Mouse (Mus musculus): ENCODE measurements at regions not wholly inside any gene's neighbourhood (a gene's known extent, or its start where the extent isn't known, plus 50 kb on each side); places are given as distances from the start of the nearest gene placed in this dataset.

- Histone ChIP-seq H3K27ac (ENCODE audit: low read length) (no peak overlapping the region), H3K36me3 (ENCODE audit: control insufficient read depth, insufficient read depth, low read length) (no peaks in the 10 kb centered on the region), H3K4me1 (ENCODE audit: control insufficient read depth, insufficient read depth, low read length) (no peaks in the 10 kb centered on the region), H3K9me3 (ENCODE audit: control insufficient read depth, low read depth, low read length) (no peaks in the 10 kb centered on the region), H3K9ac (replicated peaks; ENCODE audit: low read depth, low read length) (no peak overlapping the region), H3K4me3 (ENCODE audit: low read depth, low read length) (no peak overlapping the region), H3K27me3 (ENCODE audit: control insufficient read depth, insufficient read depth, low read length) (no peaks in the 10 kb centered on the region), H3K4me2 (replicated peaks; ENCODE audit: low read depth, low read length) (no peak overlapping the region)
- WGBS = 20% methylated on average over 2 of the region's 2 CpGs
- no peak for ATAC-seq (ENCODE audit: insufficient number of reproducible peaks, insufficient read depth, low FRiP score, low read depth)
Observed at GRCm38 (mm10) chr14:71660166-71660565, 831.5 kb downstream of the Gm9195 start.

- WGBS = 82% methylated on average over 3 of the region's 3 CpGs
- Histone ChIP-seq H3K36me3 (ENCODE audit: control insufficient read depth, insufficient read depth, low read length) (no peaks in the 10 kb centered on the region), H3K9me3 (ENCODE audit: control insufficient read depth, low read depth, low read length) (no peaks in the 10 kb centered on the region), H3K27ac (ENCODE audit: low read length) (no peak overlapping the region), H3K4me2 (replicated peaks; ENCODE audit: low read depth, low read length) (no peak overlapping the region), H3K9ac (replicated peaks; ENCODE audit: low read depth, low read length) (no peak overlapping the region), H3K4me1 (ENCODE audit: control insufficient read depth, insufficient read depth, low read length) (no peaks in the 10 kb centered on the region), H3K27me3 (ENCODE audit: control insufficient read depth, insufficient read depth, low read length) (no peaks in the 10 kb centered on the region), H3K4me3 (ENCODE audit: low read depth, low read length) (no peak overlapping the region)
- ATAC-seq (ENCODE audit: insufficient number of reproducible peaks, insufficient read depth, low FRiP score, low read depth) = no peak
Observed at GRCm38 (mm10) chr14:71654785-71655627, 836.6 kb downstream of the Gm9195 start.

- Histone ChIP-seq H3K4me1 (ENCODE audit: control insufficient read depth, insufficient read depth, low read length) (no peaks in the 10 kb centered on the region), H3K9ac (replicated peaks; ENCODE audit: low read depth, low read length) (no peak overlapping the region), H3K4me2 (replicated peaks; ENCODE audit: low read depth, low read length) (no peak overlapping the region), H3K27me3 (ENCODE audit: control insufficient read depth, insufficient read depth, low read length) (no peaks in the 10 kb centered on the region), H3K4me3 (ENCODE audit: low read depth, low read length) (no peak overlapping the region), H3K27ac (ENCODE audit: low read length) (no peak overlapping the region), H3K9me3 (ENCODE audit: control insufficient read depth, low read depth, low read length) (no peaks in the 10 kb centered on the region), H3K36me3 (ENCODE audit: control insufficient read depth, insufficient read depth, low read length) (no peaks in the 10 kb centered on the region)
- 83% methylated on average over 1 of the region's 1 CpGs for WGBS
- ATAC-seq (ENCODE audit: insufficient number of reproducible peaks, insufficient read depth, low FRiP score, low read depth) = no peak
Observed at GRCm38 (mm10) chr14:71642536-71642935, 849.1 kb downstream of the Gm9195 start.

GRCm38 (mm10) chr14:71639083-71639482 lies 852.6 kb downstream of the Gm9195 start:
- H3K27ac ChIP-seq (ENCODE audit: low read length) = no peak overlapping the region
- H3K9me3 ChIP-seq (ENCODE audit: control insufficient read depth, low read depth, low read length) = no peaks in the 10 kb centered on the region
- no peaks in the 10 kb centered on the region for H3K4me1 ChIP-seq (ENCODE audit: control insufficient read depth, insufficient read depth, low read length)
- H3K9ac ChIP-seq (replicated peaks; ENCODE audit: low read depth, low read length) = no peak overlapping the region
- no peak overlapping the region for H3K4me3 ChIP-seq (ENCODE audit: low read depth, low read length)
- no peaks in the 10 kb centered on the region for H3K36me3 ChIP-seq (ENCODE audit: control insufficient read depth, insufficient read depth, low read length)
- no peak for ATAC-seq (ENCODE audit: insufficient number of reproducible peaks, insufficient read depth, low FRiP score, low read depth)
- no peak overlapping the region for H3K4me2 ChIP-seq (replicated peaks; ENCODE audit: low read depth, low read length)
- 61% methylated on average over 1 of the region's 1 CpGs for WGBS
- no peaks in the 10 kb centered on the region for H3K27me3 ChIP-seq (ENCODE audit: control insufficient read depth, insufficient read depth, low read length)

- no peaks in the 10 kb centered on the region for H3K9me3 ChIP-seq (ENCODE audit: control insufficient read depth, low read depth, low read length)
- no peak for ATAC-seq (ENCODE audit: insufficient number of reproducible peaks, insufficient read depth, low FRiP score, low read depth)
- no peaks in the 10 kb centered on the region for H3K4me1 ChIP-seq (ENCODE audit: control insufficient read depth, insufficient read depth, low read length)
- no peak overlapping the region for H3K4me3 ChIP-seq (ENCODE audit: low read depth, low read length)
- H3K4me2 ChIP-seq (replicated peaks; ENCODE audit: low read depth, low read length) = no peak overlapping the region
- H3K27me3 ChIP-seq (ENCODE audit: control insufficient read depth, insufficient read depth, low read length) = no peaks in the 10 kb centered on the region
- no peak overlapping the region for H3K27ac ChIP-seq (ENCODE audit: low read length)
- H3K36me3 ChIP-seq (ENCODE audit: control insufficient read depth, insufficient read depth, low read length) = no peaks in the 10 kb centered on the region
- H3K9ac ChIP-seq (replicated peaks; ENCODE audit: low read depth, low read length) = no peak overlapping the region
- 87% methylated on average over 1 of the region's 1 CpGs for WGBS
Observed at GRCm38 (mm10) chr14:71635091-71635490, 856.5 kb downstream of the Gm9195 start.

GRCm38 (mm10) chr14:71609698-71610301 lies 881.8 kb downstream of the Gm9195 start:
- no peak overlapping the region for H3K9ac ChIP-seq (replicated peaks; ENCODE audit: low read depth, low read length)
- 64% methylated on average over 4 of the region's 4 CpGs for WGBS
- no peak overlapping the region for H3K27ac ChIP-seq (ENCODE audit: low read length)
- H3K9me3 ChIP-seq (ENCODE audit: control insufficient read depth, low read depth, low read length) = no peaks in the 10 kb centered on the region
- no peaks in the 10 kb centered on the region for H3K4me1 ChIP-seq (ENCODE audit: control insufficient read depth, insufficient read depth, low read length)
- H3K4me3 ChIP-seq (ENCODE audit: low read depth, low read length) = no peak overlapping the region
- no peaks in the 10 kb centered on the region for H3K27me3 ChIP-seq (ENCODE audit: control insufficient read depth, insufficient read depth, low read length)
- ATAC-seq (ENCODE audit: insufficient number of reproducible peaks, insufficient read depth, low FRiP score, low read depth) = no peak
- H3K4me2 ChIP-seq (replicated peaks; ENCODE audit: low read depth, low read length) = no peak overlapping the region
- no peaks in the 10 kb centered on the region for H3K36me3 ChIP-seq (ENCODE audit: control insufficient read depth, insufficient read depth, low read length)

GRCm38 (mm10) chr14:71603710-71604109 lies 887.9 kb downstream of the Gm9195 start:
- no peaks in the 10 kb centered on the region for H3K4me1 ChIP-seq (ENCODE audit: control insufficient read depth, insufficient read depth, low read length)
- H3K9me3 ChIP-seq (ENCODE audit: control insufficient read depth, low read depth, low read length) = no peaks in the 10 kb centered on the region
- 64% methylated on average over 2 of the region's 2 CpGs for WGBS
- ATAC-seq (ENCODE audit: insufficient number of reproducible peaks, insufficient read depth, low FRiP score, low read depth) = no peak
- no peaks in the 10 kb centered on the region for H3K27me3 ChIP-seq (ENCODE audit: control insufficient read depth, insufficient read depth, low read length)
- no peak overlapping the region for H3K27ac ChIP-seq (ENCODE audit: low read length)
- H3K9ac ChIP-seq (replicated peaks; ENCODE audit: low read depth, low read length) = no peak overlapping the region
- no peak overlapping the region for H3K4me2 ChIP-seq (replicated peaks; ENCODE audit: low read depth, low read length)
- no peak overlapping the region for H3K4me3 ChIP-seq (ENCODE audit: low read depth, low read length)
- no peaks in the 10 kb centered on the region for H3K36me3 ChIP-seq (ENCODE audit: control insufficient read depth, insufficient read depth, low read length)

GRCm38 (mm10) chr14:71597859-71598258 lies 893.8 kb downstream of the Gm9195 start:
- H3K4me3 ChIP-seq (ENCODE audit: low read depth, low read length) = no peak overlapping the region
- H3K27ac ChIP-seq (ENCODE audit: low read length) = no peak overlapping the region
- WGBS = 60% methylated on average over 3 of the region's 3 CpGs
- no peak overlapping the region for H3K9ac ChIP-seq (replicated peaks; ENCODE audit: low read depth, low read length)
- H3K9me3 ChIP-seq (ENCODE audit: control insufficient read depth, low read depth, low read length) = no peaks in the 10 kb centered on the region
- no peak for ATAC-seq (ENCODE audit: insufficient number of reproducible peaks, insufficient read depth, low FRiP score, low read depth)
- no peaks in the 10 kb centered on the region for H3K36me3 ChIP-seq (ENCODE audit: control insufficient read depth, insufficient read depth, low read length)
- H3K4me2 ChIP-seq (replicated peaks; ENCODE audit: low read depth, low read length) = no peak overlapping the region
- no peaks in the 10 kb centered on the region for H3K27me3 ChIP-seq (ENCODE audit: control insufficient read depth, insufficient read depth, low read length)
- no peaks in the 10 kb centered on the region for H3K4me1 ChIP-seq (ENCODE audit: control insufficient read depth, insufficient read depth, low read length)

Measured in stomach, embryonic 14.5 days (tissue).